Mouse (Mus musculus) brown adipose tissue, adult 24 weeks (tissue): Measurements from ENCODE around the gene Grip2. TPM values are rescaled to one million over a fixed set of nuclear protein-coding genes. Genes with fewer than 3 reads are reported as not detected.

ENCODE experiments used
- H3K27ac ChIP-seq: fragments of 200-500 bp; replicated peaks from 2 replicates; pipeline ENCODE4 v1.5.1; 2012; ENCODE audit warnings: low read depth, mild to moderate bottlenecking, low read length
- H3K4me1 ChIP-seq: fragments of 200-500 bp; 2 replicates; pipeline ENCODE4 v1.6.1; 2012; ENCODE audit warnings: low read length, mixed read lengths; ENCODE audit not compliant: control insufficient read depth, insufficient read depth, insufficient read length
- H3K4me3 ChIP-seq: fragments of 200-500 bp; 2 replicates; pipeline ENCODE4 v1.5.1; 2012; ENCODE audit warnings: low read depth, mild to moderate bottlenecking, low read length, moderate library complexity; ENCODE audit not compliant: insufficient read depth
- polyA plus RNA-seq: library from polyadenylated mRNA; stranded (reverse); fragments of >200 nt; gene quantifications from 2 replicates; pipeline ENCODE4 v1.2.4, GENCODE M21; 2012; ENCODE audit not compliant: missing spikeins, insufficient read depth, insufficient read length

The Grip2 gene
- polyA plus RNA-seq, 1 experiment: 0.48 TPM

DNA sequence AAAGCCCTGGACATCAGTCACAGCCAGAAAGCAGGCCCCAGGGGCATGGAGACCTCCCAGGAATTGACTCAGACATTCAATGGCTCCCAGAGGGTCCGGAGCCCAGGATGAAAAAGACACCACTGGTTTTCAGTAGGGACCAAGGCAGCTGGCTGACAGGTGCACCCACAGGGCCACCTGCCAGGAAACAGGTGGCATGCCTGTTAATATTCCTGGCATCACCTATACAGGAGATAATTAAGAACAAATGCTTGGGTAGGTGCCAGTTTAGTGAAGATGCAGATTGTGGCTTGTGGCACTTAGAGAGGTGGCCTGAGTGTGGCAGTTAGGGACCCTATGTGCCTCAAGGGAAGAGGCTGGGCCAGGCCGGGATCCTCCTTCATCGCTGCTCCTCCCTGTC lies 13.4 kb downstream of the Grip2 start:
- H3K4me3 ChIP-seq: no peak overlapping the region
- H3K27ac ChIP-seq: no peak overlapping the region
- H3K4me1 ChIP-seq: no peaks in the 10 kb centered on the region

GRCm38 (mm10) chr6:91810007-91810406 lies 17.0 kb downstream of the Grip2 start:
- H3K4me1 ChIP-seq: no peaks in the 10 kb centered on the region
- no peak overlapping the region for H3K27ac ChIP-seq
- H3K4me3 ChIP-seq: no peak overlapping the region

DNA sequence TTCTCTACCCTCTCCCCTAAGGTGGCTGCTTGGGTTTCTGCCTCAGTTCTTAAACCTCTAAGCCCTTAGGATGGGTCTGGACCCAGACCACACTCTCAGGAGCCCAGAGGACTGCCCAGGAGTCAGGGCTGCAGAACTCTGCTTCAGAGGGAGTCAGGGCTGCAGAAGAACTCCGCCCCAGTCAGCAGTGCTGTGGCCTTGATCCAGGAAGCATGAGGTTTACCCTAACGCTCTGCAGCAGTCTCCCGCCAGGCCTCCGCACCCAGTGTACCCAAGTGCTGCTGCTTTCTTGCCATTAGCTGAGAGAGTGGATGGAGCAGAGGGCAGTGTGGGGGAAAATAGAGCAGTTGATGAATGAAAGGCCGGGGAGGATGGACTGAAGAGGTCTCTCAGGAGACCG lies 19.0 kb downstream of the Grip2 start:
- no peak overlapping the region for H3K27ac ChIP-seq
- no peaks in the 10 kb centered on the region for H3K4me1 ChIP-seq

GRCm38 (mm10) chr6:91807169-91807568 lies 19.9 kb downstream of the Grip2 start:
- Histone ChIP-seq H3K4me1 (no peaks in the 10 kb centered on the region), H3K4me3 (no peak overlapping the region), H3K27ac (no peak overlapping the region)

More for the DNA sequence above, 19.0 kb downstream of the Grip2 start:
- H3K4me3 ChIP-seq: no peak overlapping the region

DNA sequence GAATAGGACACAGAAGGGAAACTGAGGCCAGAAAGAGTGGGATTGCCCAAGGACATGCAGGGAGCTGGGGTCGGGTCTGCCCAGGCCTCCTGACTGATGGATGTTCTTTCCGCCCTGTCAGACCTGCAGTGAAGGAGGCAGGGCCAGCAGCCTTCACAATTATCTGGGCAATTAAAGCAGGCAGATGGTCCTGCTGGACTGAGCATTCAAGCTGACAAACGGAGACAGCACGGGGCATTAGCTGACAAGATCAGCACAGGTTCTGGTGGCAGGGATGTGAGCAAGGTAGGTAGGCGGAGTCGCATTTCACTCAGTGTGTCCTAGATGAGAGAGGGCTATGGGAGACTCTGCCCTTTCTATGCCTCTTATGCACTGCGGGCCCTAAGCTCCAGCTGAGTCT lies 22.9 kb downstream of the Grip2 start:
- no peak overlapping the region for H3K27ac ChIP-seq
- H3K4me3 ChIP-seq: no peak overlapping the region
- H3K4me1 ChIP-seq: no peaks in the 10 kb centered on the region

DNA sequence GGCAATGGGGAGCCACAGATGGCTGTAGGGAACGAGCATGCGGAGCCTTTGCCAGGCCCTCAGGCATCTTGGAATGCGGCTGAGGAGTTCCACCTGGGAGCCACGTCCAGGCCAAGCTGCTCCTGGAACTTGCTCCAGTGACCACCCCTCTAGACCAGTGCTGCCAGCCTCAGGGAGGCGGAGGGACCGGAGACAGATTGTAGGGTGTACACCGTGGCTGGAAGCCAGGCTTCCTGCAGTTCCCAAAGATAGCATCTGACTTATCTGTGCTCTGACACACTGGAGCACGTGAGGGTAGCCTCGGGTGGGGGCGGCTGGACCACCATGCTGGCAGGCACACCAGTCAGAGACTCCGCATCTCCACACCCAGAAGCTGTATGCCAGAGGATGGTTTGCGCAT lies 28.6 kb downstream of the Grip2 start:
- Histone ChIP-seq H3K4me3 (no peak overlapping the region), H3K4me1 (no peaks in the 10 kb centered on the region), H3K27ac (no peak overlapping the region)

- Histone ChIP-seq H3K4me1 (no peaks in the 10 kb centered on the region), H3K4me3 (no peak overlapping the region), H3K27ac (no peak overlapping the region)
Observed at GRCm38 (mm10) chr6:91796736-91797135, 30.3 kb downstream of the Grip2 start.

DNA sequence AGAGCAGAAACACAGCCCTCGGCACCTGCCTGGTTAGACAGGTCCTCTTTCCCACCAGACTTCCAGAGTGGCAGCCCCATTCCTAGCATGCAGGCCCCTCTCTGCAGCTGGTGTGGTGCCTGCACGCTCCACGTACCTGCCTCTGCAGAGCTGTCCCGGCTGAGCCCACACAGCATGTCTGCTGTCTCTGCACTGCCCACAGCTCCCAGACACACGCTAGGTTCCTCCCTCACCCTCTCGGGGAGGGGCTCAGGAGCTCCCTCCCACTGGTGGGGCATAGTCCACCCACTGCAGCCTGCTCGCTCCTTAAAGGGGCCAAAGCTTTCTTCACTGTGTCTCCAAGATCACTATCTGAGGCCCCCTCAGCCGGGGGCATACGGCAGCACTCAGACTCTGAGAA lies 31.0 kb downstream of the Grip2 start:
- H3K4me3 ChIP-seq: no peak overlapping the region
- H3K27ac ChIP-seq: no peak overlapping the region
- H3K4me1 ChIP-seq: no peaks in the 10 kb centered on the region

GRCm38 (mm10) chr6:91795640-91796039 lies 31.4 kb downstream of the Grip2 start:
- H3K4me1 ChIP-seq: no peaks in the 10 kb centered on the region
- no peak overlapping the region for H3K4me3 ChIP-seq

DNA sequence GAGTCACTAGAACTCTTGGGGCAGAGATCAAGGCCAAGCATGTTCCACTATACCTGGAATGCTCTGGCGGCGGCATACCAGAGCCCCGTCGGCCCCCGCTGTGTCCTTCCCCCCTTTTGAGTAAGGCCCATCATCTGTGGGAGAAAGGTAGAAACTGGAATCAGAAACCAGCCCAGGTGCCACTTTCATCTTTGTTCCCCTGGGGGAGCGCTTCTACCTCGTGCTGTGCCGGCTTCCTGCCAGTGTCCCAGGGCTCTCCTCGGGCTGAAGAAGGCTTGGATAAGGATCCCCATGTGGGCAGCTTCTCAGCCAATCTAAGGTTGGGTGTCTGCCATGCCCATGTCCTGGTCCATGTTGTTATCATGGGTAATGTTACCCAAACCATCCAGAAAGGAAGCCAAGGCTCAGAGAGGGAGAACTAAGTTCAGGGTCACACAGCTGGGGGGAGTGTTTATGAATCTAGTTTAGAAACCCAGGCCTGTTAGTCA lies 38.7 kb downstream of the Grip2 start:
- Histone ChIP-seq H3K4me3 (no peak overlapping the region), H3K4me1 (peaks cover 5% of the 10 kb centered on the region; the same call in 1 of the 2 replicates), H3K27ac (no peak overlapping the region)

More at GRCm38 (mm10) chr6:91795640-91796039, 31.4 kb downstream of the Grip2 start:
- H3K27ac ChIP-seq: no peak overlapping the region

DNA sequence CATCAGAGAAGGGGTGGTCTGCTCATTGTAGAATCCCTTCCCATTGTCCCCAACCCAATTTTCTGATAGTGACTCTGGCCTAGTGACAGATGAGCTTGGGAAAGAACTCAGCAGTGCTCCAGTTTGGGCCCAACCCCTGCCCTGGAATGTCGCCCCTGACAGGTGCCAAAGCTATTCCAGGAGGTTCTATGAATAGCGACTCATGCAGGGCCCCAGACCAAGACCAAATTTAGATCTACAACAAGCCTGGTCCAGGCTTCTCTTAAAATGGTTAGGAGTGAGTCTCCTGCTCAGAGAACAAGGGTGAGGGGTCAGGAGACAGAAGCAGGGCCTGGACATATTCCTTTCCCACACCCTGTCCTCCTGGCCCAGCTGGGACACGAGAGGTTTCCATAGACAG lies 42.0 kb downstream of the Grip2 start:
- Histone ChIP-seq H3K4me1 (peaks cover 5% of the 10 kb centered on the region; the same call in 1 of the 2 replicates), H3K4me3 (no peak overlapping the region), H3K27ac (no peak overlapping the region)

DNA sequence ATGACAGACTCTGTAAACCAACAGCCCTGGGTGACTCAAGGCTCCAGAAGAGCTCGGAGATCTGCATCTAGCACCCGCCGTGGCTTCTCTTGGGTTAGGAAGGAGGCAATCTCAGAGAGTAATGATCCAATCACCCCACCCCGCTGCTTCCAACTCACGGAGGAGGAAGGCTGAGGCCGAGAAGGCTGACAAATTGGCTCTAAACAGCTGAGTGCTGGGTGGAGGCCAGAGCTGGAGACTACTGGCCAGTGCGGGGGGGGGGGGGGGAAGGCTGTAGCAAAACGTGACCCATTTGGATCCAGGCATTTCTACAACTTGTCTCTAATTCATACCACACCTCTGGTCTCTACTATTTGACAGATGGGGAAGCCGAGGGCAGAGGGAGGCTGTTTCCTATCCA lies 47.8 kb downstream of the Grip2 start:
- no peaks in the 10 kb centered on the region for H3K4me1 ChIP-seq
- no peak overlapping the region for H3K27ac ChIP-seq
- H3K4me3 ChIP-seq: no peak overlapping the region

DNA sequence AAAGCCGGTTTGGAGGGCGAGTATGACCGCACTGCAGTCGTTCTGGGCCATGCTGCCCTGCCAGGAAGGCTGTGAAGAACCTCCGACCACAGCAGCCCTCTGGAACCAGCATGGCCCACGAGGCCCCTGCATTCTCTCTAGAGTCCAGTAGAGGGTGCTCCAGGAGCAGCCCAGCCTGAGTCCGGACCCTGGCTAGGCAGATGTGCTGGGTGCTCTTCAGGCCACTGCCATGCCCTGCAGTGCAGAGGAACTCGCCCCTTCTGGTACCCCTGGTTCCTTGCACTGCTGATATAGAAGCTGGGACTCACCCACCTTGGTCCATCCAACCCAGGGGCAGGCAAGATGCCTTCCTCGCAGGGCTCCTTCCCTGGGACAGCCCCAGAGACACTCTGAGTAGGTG lies 50.5 kb downstream of the Grip2 start:
- H3K27ac ChIP-seq: no peak overlapping the region
- no peaks in the 10 kb centered on the region for H3K4me1 ChIP-seq
- no peak overlapping the region for H3K4me3 ChIP-seq

- Histone ChIP-seq H3K4me3 (no peak overlapping the region), H3K4me1 (no peaks in the 10 kb centered on the region), H3K27ac (no peak overlapping the region)
Observed at GRCm38 (mm10) chr6:91773951-91774350, 53.1 kb downstream of the Grip2 start.

DNA sequence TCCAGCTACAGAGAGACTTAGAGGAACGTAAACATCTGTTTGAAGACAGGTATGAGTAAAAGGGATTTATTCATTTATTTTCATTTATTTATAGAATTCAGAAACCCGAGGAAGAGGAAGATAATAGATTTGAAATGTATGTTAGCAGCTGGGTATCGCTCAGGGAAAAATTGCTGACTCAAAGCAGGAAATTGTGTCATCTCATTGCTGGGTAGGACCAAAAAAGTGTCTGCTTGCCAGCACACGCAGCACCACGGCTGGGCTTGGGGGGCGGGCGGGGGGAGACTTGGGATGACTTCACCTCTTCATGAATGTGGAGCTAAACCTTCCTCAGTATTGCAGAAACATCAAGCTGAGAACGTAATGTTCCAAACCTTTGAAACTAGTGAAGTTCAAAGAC lies 59.5 kb downstream of the Grip2 start:
- H3K4me3 ChIP-seq: no peak overlapping the region
- no peaks in the 10 kb centered on the region for H3K4me1 ChIP-seq
- H3K27ac ChIP-seq: no peak overlapping the region

- Histone ChIP-seq H3K4me3 (no peak overlapping the region), H3K27ac (no peak overlapping the region)
Observed at GRCm38 (mm10) chr6:91762051-91762742, 64.9 kb downstream of the Grip2 start.

More at GRCm38 (mm10) chr6:91762051-91762742, 64.9 kb downstream of the Grip2 start:
- H3K4me1 ChIP-seq: no peaks in the 10 kb centered on the region; the same call in 1 of the 2 replicates
